Mouse (Mus musculus) T-helper 17 cell (primary cell): Measurements from ENCODE around the gene Gm4553.
"Not testable (repeated sequence)": the region's sequence is repeated elsewhere in the genome, so short reads cannot be mapped to it uniquely, and the experiment has no call there.

ENCODE experiments used
- in situ Hi-C, 2 experiments: fragments of 300-600 bp; cut with MboI, MseI; formaldehyde crosslinking; loops; 1 replicate in 1 of 2; 2 replicates in 1 of 2; pipeline ENCODE4 v1.15.1; 2025; ENCODE audit warnings: high pct_unique_total_duplicates in 2 of 2

Gm4553 gene

DNA sequence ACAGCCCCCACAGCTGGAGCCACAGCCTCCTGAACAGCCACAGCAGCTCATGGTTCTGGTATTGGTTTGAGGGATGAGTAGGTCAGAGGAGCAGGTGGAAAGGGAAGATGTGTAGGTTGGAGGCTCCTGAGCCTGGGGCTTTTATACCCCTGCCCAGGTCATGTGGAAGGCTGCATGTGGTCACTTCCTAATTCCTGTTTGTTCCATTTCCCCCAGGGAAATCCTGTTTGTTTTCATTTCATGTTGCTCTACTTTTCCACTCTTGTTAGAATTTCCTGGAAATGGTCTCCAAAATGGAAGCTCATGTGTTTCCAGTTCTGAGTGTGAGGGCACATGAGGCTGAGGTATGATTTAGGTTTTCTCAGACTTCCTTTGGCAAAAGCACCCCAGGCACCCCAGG lies at the start of gene Gm4553:
Gene Gm4553, minus strand, starts transcription at position 101 of the 400 bp plus-strand sequence.
- in situ Hi-C loops, result not testable (repeated sequence)

DNA sequence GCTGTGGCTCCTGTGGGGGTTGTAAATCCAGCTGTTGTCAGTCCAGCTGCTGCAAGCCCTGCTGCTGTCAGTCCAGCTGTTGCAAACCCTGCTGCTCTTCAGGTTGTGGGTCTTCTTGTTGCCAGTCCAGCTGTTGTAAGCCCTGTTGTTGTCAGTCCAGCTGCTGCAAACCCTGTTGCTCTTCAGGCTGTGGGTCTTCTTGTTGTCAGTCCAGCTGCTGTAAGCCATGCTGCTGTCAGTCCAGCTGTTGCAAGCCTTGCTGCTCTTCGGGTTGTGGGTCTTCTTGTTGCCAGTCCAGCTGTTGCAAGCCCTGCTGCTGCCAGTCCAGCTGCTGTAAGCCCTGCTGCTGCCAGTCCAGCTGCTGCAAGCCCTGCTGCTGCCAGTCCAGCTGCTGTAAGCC lies 46.6 kb upstream of the Gm4553 start:
- in situ Hi-C loops, result not testable (repeated sequence)

DNA sequence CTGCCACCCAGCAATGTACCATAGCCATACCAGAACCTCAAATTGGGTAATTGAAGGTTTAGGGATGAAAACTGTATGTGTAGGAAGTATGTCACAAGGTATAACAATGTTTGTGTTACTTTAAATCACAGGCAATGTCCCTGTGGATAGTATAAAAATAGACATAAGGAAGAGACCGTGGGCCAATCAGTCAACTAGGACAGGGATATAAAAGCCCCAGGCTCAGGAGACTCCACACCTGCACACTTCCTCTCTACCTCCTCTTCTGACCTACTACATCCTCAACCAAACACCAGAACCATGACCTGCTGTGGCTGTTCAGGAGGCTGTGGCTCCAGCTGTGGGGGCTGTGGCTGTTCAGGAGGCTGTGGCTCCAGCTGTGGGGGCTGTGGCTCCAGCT lies 46.0 kb upstream of the Gm4553 start, which contains the start of gene Gm7579:
Gene Gm7579, plus strand, starts transcription at position 301 of the 400 bp plus-strand sequence.
- in situ Hi-C loops, result no loop called here

DNA sequence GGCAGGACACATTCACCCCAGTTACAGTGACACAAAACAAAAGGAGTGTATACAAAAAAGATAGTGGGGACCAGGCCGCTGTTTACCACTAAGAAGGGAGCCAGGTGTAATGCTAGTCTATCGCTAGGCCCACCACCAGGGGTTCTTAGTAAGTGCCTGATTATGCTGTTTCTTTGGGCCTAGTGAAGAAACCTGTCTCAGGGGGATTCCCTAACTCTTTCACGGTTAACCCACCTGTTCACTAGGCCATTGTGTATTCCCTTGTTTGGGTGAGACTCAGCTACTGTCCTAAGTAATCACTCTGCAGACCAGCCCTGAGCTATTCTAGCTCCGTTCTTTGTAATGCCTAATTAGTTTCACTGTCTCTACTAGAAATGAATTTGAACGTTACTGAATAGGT lies 41.4 kb upstream of the Gm4553 start:
- in situ Hi-C loops, result not testable (repeated sequence)

DNA sequence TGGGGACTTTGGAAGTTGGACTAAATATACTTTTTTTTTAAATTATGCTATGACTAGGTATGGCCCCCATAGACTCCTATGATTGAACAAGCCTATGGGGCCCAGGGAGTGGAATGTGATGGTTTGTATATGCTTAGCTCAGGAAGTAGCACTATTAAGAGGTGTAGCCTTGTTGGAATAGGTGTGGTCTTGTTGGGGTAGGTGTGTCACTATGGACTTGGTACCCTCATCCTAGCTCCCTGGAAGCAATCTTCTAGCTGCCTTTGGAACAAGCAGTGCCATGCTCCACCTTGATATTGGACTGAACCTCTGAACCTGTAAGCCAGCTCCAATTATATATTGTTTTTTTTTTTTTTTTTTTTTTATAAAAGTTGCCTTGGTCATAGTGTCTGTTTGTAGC lies 39.9 kb upstream of the Gm4553 start:
- in situ Hi-C loops, result no loop called here

DNA sequence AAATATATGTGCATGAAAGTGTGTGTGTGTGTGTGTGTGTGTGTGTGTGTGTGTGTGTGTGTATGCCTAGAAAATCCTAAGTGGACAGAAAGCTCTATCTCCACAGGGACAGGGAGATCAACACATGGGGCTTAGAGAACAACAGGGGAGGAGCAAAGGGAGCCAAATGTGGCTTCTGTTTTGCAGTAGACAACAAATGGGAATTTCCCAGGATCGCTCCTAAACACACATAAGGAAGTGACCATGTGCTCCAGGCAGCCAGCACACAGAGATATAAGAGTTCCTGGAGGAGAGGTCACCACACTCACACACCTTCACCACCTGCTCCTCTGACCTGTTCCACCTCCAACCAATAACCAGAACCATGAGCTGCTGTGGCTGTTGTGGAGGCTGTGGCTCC lies 35.5 kb upstream of the Gm4553 start, which contains the start of gene Krtap5-3:
Gene Krtap5-3, plus strand, starts transcription at position 301 of the 400 bp plus-strand sequence.
- in situ Hi-C loops, result no loop called here

DNA sequence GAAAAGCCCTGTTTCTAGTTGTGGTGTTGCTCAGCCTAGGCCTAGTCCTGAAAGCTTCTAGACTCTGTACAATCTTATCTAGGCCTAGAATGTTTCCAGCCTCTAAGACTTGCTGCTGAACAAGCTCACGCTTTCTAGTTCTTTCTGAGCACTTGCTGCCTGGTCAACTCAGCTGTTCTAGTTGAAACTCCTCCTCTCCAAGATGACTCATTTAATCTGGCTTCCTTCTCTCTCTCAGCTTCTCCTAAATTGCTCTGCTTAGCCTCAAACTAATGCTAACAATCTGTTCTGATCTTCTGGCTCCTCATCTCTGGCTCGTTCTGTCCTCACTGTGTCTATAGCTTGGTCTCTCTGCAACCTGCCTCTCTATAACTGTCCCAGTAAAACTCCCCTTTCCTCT lies 33.2 kb upstream of the Gm4553 start:
- in situ Hi-C loops, result loop anchor here in 1 of 2 experiments (10.0 kb wide), 1 partner anchor 926 kb away; no protein-coding TSS in a partner anchor

DNA sequence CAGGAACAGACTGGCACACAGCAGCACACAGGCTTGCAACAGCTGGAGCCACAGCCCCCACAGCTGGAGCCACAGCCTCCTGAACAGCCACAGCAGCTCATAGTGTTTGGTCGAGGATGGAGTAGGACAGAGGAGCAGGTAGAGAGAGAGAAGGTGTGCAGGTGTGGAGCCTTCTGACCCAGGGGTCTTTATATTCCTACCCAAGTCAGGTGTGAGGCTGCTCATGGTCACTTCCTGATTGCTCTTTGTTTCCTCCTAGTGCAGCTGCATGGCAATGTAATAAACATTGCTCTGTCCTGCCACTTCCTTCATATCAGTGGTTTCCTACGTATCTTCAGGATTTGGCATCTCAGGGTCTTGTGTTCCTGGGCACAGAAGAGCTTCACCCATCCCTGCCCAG lies 24.8 kb upstream of the Gm4553 start, which contains the start of gene Gm10153:
Gene Gm10153, minus strand, starts transcription at position 101 of the 400 bp plus-strand sequence.
- in situ Hi-C loops, result loop anchor here in 1 of 2 experiments (5.0 to 10.0 kb wide), 2 partner anchors 52 to 935 kb away; partner anchors contain the start of gene Gm40460

DNA sequence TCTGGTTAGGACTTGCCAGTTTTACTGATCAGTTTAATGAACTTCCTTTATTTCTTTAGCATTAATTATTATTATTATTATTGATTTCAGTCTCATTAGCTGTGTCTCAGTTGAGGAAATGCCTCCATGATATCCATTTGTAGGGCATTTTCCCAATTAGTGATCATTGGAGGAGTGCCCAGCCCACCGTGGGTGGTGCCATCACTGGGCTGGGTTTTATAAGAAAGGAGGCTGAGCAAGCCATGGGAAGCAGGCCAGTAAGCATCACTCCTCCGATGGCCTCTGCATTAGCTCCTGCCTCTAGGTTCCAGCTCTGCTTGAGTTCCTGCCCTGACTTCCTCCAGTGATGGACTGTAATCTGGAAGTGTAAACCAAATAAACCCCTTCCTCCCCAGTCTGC lies 22.6 kb upstream of the Gm4553 start:
- in situ Hi-C loops, result no loop called here

DNA sequence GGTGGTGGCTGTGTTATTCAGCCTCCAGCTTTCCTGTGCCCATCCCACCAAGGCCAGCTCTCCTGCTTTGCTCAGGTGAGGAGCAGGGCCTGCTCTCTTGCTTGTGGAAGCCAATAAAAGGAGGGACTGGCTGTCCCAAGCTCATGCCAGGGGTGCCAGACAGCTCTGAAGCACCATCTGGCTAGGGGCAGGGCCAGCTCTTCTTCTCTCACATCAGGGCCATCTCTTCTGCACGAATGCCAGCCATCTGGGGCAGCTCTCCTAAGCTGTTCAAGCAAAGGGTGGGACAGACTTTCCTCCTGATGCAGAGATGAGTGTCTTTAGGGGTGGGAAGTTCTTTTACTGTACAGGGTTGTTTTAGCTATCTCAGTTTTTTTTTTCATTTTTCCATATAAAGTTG lies 15.5 kb upstream of the Gm4553 start:
- in situ Hi-C loops, result no loop called here

DNA sequence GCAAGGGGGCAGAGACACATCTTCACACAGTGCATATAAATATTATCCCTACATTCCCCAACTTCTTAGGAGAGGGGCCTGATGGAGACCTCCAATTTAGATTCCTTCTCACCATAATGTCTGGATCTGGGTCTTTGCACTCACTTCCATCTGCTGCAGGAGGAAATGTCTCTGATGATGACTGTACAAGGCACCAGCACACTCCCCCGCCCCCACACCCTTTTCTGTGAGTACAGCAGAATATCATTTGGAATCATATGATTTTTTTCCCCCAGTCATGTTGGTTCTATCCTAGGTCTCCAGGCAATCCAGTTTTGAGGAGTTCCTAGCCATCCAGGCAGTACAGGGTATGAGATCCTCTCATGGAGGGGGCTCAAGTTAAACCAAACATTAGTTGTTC lies 13.1 kb upstream of the Gm4553 start:
- in situ Hi-C loops, result no loop called here

DNA sequence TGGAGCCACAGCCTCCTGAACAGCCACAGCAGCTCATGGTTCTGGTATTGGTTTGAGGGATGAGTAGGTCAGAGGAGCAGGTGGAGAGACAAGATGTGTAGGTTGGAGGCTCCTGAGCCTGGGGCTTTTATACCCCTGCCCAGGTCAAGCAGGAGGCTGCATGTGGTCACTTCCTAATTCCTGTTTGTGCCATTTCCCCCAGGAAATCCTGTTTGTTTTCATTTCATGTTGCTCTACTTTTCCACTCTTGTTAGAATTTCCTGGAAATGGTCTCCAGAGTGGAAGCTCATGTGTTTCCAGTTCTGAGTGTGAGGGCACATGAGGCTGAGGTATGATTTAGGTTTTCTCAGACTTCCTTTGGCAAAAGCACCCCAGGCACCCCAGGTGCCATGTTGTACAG lies 10.4 kb upstream of the Gm4553 start, which contains the start of gene Krtap5-2:
Gene Krtap5-2, minus strand, starts transcription at position 101 of the 400 bp plus-strand sequence.
- in situ Hi-C loops, result not testable (repeated sequence)

DNA sequence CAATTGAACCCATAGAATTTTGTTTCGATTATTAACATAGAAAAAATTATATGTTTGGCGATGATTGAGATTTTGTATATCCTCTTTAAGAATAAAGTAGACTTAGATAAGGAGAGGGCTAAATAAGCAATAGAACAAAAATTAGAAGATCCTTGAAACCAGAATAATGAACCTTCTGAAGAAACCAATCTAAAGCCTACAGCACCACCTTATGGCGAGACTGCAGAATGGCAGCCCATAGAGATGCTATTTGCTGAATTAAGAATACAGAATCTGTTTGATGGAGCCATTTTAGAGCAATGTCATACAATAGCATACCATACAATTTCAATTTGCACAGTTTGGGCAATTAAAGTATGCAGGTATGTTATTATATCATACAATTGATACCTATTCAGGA lies 4.3 kb upstream of the Gm4553 start:
- in situ Hi-C loops, result no loop called here

DNA sequence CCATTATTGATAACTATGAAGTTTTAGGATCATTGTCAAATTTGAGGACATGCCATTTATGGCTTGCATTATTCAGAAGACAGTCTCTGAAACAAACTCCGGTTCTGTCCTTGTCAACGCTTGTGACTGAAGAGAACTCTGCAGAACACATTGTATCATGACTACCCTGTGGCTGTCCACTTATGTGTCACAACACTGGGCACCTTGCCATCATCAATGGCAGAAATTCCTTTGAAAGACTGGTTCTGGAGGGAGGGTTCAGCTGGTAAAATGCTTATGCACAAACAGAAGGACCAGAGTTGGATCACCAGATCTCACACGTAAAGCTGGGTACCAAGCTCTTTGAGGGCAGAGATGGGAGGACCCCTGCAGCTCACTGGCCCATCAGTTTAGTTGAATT lies 6.2 kb downstream of the Gm4553 start:
- in situ Hi-C loops, result no loop called here

DNA sequence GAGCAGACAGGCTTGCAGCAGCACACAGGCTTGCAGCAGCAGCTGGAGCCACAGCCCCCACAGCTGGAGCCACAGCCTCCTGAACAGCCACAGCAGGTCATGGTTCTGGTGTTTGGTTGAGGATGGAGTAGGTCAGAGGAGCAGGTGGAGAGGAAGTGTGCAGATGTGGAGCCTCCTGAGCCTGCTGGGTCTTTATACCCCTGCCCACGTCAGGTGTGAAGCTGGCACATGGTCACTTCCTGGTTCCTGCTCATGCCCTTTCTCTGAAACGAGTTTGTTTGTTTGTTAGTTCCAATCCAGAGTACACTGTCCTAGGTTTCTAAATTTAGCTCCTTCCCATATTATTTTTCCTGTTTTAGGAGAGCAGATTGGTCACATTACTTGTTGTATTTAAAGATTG lies 8.5 kb downstream of the Gm4553 start, which contains the start of gene Gm29735:
Gene Gm29735, minus strand, starts transcription at position 101 of the 400 bp plus-strand sequence.
- in situ Hi-C loops, result not testable (repeated sequence)

DNA sequence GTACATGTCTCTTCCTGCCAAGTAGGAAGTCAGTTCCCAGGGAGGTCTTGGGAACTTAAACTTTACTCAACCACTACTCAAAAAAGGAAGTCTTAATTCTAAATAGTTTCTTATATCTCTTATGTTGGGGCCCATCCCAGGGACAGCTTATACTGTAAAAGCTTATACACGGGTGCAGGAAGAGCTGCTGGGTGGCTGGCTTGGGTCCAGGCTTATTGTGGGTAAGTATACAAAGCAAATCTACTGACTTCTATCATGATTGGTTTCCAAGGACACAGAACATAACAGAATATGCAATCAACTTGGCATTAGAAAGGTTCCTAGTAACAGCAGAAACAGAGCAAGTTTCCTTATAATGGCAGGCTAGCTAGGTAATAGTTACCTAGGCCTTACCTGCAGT lies 10.2 kb downstream of the Gm4553 start:
- in situ Hi-C loops, result no loop called here

DNA sequence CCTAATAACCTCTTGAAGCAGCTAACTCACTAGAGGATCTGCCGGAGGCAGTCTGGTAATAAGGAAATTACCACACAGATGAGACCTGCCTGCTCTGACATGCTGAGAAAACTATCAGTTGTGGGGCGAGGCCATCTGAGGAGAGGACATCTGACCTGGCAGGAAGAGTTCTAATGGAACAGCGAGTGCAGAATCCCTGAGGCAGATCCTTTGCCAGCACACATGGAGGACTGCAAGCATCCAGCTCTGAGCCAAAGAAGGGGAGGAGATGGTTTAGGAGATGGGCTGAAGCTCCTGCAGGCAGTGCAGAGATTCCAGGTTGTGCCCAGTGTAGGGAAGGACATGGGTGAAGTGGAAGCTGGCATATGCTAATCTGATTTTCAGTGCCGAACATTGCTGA lies 13.3 kb downstream of the Gm4553 start:
- in situ Hi-C loops, result no loop called here

DNA sequence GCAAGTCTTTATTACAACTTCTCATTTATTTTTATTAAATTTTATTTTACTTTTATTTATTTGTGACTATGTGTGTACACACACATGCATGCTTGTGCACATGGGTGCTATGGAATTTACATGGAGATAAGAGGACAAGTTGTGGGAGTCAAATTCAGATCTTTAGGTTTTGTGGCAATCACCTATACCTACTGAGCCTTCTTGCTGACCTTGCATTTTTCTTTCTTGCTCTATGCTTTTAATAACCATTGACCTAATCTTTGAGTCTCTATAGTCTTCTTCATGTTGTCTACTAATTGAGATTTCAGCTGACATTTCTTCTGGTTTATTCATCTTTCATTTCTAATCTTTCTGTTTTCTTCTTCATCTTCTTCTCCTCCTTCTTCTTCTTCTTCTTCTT lies 16.9 kb downstream of the Gm4553 start:
- in situ Hi-C loops, result loop anchor here in 1 of 2 experiments (10.0 kb wide), 1 partner anchor 404 kb away; no protein-coding TSS in a partner anchor

DNA sequence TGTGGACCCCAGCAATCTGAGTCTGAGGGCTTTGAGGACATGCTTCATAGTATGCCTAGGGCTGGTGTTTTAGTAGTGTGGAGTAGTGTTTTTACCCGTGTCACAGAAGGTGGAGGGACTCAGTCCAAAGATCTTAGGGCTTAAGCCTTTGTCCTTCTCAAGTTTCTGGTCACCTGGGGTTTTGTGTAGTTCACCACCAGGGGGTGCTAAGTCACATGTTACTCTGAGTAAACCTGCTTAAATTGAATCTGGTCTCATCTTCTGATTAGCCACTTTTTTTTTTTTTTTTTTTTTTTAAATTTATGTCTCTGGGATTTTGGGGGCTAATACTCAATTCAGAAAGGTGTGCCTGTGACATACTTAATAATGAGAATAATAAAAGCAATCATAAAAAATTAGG lies 19.5 kb downstream of the Gm4553 start:
- in situ Hi-C loops, result loop anchor here in 1 of 2 experiments (10.0 kb wide), 1 partner anchor 401 kb away; no protein-coding TSS in a partner anchor

DNA sequence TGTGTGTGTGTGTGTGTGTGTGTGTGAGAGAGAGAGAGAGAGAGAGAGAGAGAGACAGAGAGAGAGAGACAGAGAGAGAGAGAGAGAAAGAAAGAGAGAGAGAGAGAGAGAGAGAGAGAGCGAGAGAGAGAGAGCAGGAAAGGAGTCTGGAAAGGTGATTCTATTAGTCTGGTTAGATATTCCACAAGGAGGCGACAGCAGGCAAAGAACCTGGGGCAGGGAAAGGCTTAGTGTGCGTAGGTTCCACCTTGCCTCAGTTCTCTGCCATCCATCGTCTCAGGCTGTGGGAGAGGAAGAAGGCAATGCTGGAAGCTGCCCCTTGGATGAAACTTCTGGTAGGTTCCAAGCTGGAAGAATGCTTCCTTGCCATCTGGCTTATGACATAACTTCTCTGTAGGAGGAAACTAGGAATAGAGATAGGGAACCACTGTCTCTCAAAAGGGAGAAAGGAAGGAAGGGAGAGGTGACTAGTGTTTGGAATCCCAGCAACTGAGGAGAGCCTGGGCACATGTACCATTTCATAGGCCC lies 20.1 kb downstream of the Gm4553 start:
- in situ Hi-C loops, result loop anchor here in 1 of 2 experiments (10.0 kb wide), 1 partner anchor 401 kb away; no protein-coding TSS in a partner anchor

DNA sequence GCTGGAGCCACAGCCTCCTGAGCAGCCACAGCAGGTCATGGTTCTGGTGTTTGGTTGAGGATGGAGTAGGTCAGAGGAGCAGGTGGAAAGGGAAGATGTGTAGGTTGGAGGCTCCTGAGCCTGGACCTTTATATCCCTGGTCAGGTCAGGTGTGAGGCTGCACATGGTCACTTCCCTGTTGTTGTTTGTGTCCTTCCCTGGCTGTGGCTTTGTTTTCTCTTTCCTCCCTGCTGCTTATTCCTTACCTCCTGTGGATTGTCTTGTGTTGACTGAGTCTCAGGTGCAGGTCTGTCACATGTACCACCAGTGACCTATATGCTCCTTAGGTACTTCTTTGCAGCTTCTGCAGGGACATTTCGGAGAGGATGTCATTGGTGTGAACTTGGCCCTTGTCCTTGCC lies 21.0 kb downstream of the Gm4553 start, which contains the start of gene Gm45337:
Gene Gm45337, minus strand, starts transcription at position 101 of the 400 bp plus-strand sequence.
- in situ Hi-C loops, result loop anchor here in 1 of 2 experiments (10.0 kb wide), 1 partner anchor 400 kb away; no protein-coding TSS in a partner anchor

DNA sequence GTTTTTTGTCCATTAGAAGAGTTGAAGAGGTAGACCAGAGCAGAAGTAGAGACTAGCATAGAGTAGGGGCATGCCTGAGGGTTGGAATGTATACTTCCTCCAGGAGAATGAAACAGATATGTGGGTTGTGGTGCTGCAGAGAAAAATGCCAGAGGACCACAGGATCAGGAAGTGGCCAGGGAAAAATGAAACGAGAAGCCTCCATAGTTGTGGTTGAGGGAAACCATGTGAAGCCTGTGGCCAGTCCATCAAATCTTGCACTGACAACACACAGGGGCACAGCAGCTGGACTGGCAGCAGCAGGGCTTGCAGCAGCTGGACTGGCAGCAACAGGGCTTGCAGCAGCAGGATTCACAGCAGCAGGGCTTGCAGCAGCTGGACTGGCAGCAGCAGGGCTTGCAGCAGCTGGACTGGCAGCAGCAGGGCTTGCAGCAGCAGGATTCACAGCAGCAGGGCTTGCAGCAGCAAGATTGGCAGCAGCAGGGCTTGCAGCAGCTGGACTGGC lies 22.0 kb downstream of the Gm4553 start:
- in situ Hi-C loops, result loop anchor here in 1 of 2 experiments (10.0 kb wide), 1 partner anchor 399 kb away; no protein-coding TSS in a partner anchor

DNA sequence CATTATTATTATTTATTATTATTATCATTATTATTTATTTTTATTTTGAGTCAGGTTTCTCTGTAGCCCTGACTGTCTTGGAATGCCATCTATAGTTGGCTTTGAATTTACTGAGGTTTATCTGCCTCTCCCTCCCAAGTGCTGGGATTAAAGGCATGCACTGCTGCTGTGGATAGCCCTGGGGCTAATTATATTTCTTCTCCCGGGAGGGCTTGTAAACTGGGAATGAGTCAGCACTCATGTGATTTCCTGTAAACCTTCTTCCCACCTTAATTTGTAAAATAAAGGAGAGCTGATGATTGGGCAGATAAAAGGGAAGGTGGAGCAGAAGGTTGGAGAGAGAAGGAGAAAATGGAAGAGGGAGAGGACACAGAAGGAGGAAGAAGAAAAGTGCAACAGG lies 24.8 kb downstream of the Gm4553 start:
- in situ Hi-C loops, result loop anchor here in 1 of 2 experiments (10.0 kb wide), 1 partner anchor 396 kb away; no protein-coding TSS in a partner anchor
